Mouse (Mus musculus): ENCODE data around the gene Ambn. TPM values are rescaled to one million over a fixed set of nuclear protein-coding genes. Genes with fewer than 3 reads are reported as not detected.
"Not testable (repeated sequence)": the region's sequence is repeated elsewhere in the genome, so short reads cannot be mapped to it uniquely, and the experiment has no call there.

Ambn gene
- not detected in 2 replicates for polyA plus RNA-seq (2014; fragmentation: Nextera tagmentation; extraction: Ambion mirVana)

- ATAC-seq (ENCODE audit: low FRiP score, low TSS enrichment) (no peak), DNase-seq (no peak)
- H3K27me3 ChIP-seq (ENCODE audit: control insufficient read depth, insufficient read depth, low read length) = no peaks in the 10 kb centered on the region
- H3K36me3 ChIP-seq (ENCODE audit: control insufficient read depth, insufficient read depth, low read length) = no peaks in the 10 kb centered on the region
- no peak within 1 kb of the TSS for H3K4me3 ChIP-seq (replicated peaks; ENCODE audit: low read depth, low read length)
- H3K9me3 ChIP-seq (ENCODE audit: control insufficient read depth, low read length) = no peaks in the 10 kb centered on the region
- no peak within 1 kb of the TSS for H3K9ac ChIP-seq (replicated peaks; ENCODE audit: low read length)
- H3K27ac ChIP-seq (replicated peaks; ENCODE audit: low read depth, low read length) = no peak within 1 kb of the TSS
- no peak within 1 kb of the TSS for H3K4me2 ChIP-seq (ENCODE audit: low read length)
- H3K4me1 ChIP-seq (ENCODE audit: control insufficient read depth, insufficient read depth, low read length) = no peaks in the 10 kb centered on the region
- 96% methylated on average over 3 of the region's 3 CpGs for whole genome bisulfite sequencing
Measured at GRCm38 (mm10) chr5:88455691-88456090, at the start of gene Ambn. TSS of gene Ambn (plus strand) at chr5:88455991.

GRCm38 (mm10) chr5:88420319-88421065, 35.3 kb upstream of the Ambn start:
- no peak overlapping the region for H3K4me2 ChIP-seq (ENCODE audit: low read length)
- H3K36me3 ChIP-seq (ENCODE audit: control insufficient read depth, insufficient read depth, low read length) = no peaks in the 10 kb centered on the region
- no peaks in the 10 kb centered on the region for H3K4me1 ChIP-seq (ENCODE audit: control insufficient read depth, insufficient read depth, low read length)
- no peaks in the 10 kb centered on the region for H3K9me3 ChIP-seq (ENCODE audit: control insufficient read depth, low read length)
- H3K9ac ChIP-seq (replicated peaks; ENCODE audit: low read length) = no peak overlapping the region
- ATAC-seq (ENCODE audit: low FRiP score, low TSS enrichment) (no peak), DNase-seq (no peak)
- WGBS = 91% methylated on average over 8 of the region's 8 CpGs
- H3K27ac ChIP-seq (replicated peaks; ENCODE audit: low read depth, low read length) = no peak overlapping the region
- H3K27me3 ChIP-seq (ENCODE audit: control insufficient read depth, insufficient read depth, low read length) = no peaks in the 10 kb centered on the region
- H3K4me3 ChIP-seq (replicated peaks; ENCODE audit: low read depth, low read length) = no peak overlapping the region

- not testable (repeated sequence) for H3K4me3 ChIP-seq (replicated peaks; ENCODE audit: low read depth, low read length); H3K9me3 ChIP-seq (ENCODE audit: control insufficient read depth, low read length); H3K4me1 ChIP-seq (ENCODE audit: control insufficient read depth, insufficient read depth, low read length); H3K27ac ChIP-seq (replicated peaks; ENCODE audit: low read depth, low read length); DNase-seq; H3K9ac ChIP-seq (replicated peaks; ENCODE audit: low read length); H3K4me2 ChIP-seq (ENCODE audit: low read length); ATAC-seq (ENCODE audit: low FRiP score, low TSS enrichment); H3K27me3 ChIP-seq (ENCODE audit: control insufficient read depth, insufficient read depth, low read length); H3K36me3 ChIP-seq (ENCODE audit: control insufficient read depth, insufficient read depth, low read length)
- WGBS = 71% methylated on average over 2 of the region's 2 CpGs
Measured at GRCm38 (mm10) chr5:88424892-88425291, 30.9 kb upstream of the Ambn start.

GRCm38 (mm10) chr5:88426753-88427152, 29.0 kb upstream of the Ambn start:
- H3K4me2 ChIP-seq (ENCODE audit: low read length) = no peak overlapping the region
- WGBS = 20% methylated on average over 1 of the region's 1 CpGs
- no peak overlapping the region for H3K27ac ChIP-seq (replicated peaks; ENCODE audit: low read depth, low read length)
- H3K4me3 ChIP-seq (replicated peaks; ENCODE audit: low read depth, low read length) = no peak overlapping the region
- ATAC-seq (ENCODE audit: low FRiP score, low TSS enrichment) (no peak), DNase-seq (peak; percentile 57)
- no peak overlapping the region for H3K9ac ChIP-seq (replicated peaks; ENCODE audit: low read length)
- H3K27me3 ChIP-seq (ENCODE audit: control insufficient read depth, insufficient read depth, low read length) = no peaks in the 10 kb centered on the region
- no peaks in the 10 kb centered on the region for H3K9me3 ChIP-seq (ENCODE audit: control insufficient read depth, low read length)
- H3K4me1 ChIP-seq (ENCODE audit: control insufficient read depth, insufficient read depth, low read length) = no peaks in the 10 kb centered on the region
- no peaks in the 10 kb centered on the region for H3K36me3 ChIP-seq (ENCODE audit: control insufficient read depth, insufficient read depth, low read length)

GRCm38 (mm10) chr5:88467471-88467870, 11.7 kb downstream of the Ambn start:
- H3K4me2 ChIP-seq (ENCODE audit: low read length) = no peak overlapping the region
- ATAC-seq (ENCODE audit: low FRiP score, low TSS enrichment) = no peak
- no peak overlapping the region for H3K27ac ChIP-seq (replicated peaks; ENCODE audit: low read depth, low read length)
- no peaks in the 10 kb centered on the region for H3K27me3 ChIP-seq (ENCODE audit: control insufficient read depth, insufficient read depth, low read length)
- no peak for DNase-seq
- H3K4me1 ChIP-seq (ENCODE audit: control insufficient read depth, insufficient read depth, low read length) = no peaks in the 10 kb centered on the region
- H3K9ac ChIP-seq (replicated peaks; ENCODE audit: low read length) = no peak overlapping the region
- H3K36me3 ChIP-seq (ENCODE audit: control insufficient read depth, insufficient read depth, low read length) = no peaks in the 10 kb centered on the region
- no peak overlapping the region for H3K4me3 ChIP-seq (replicated peaks; ENCODE audit: low read depth, low read length)
- no peaks in the 10 kb centered on the region for H3K9me3 ChIP-seq (ENCODE audit: control insufficient read depth, low read length)
- 87% methylated on average over 2 of the region's 2 CpGs for WGBS

GRCm38 (mm10) chr5:88468807-88469704, 13.3 kb downstream of the Ambn start:
- WGBS = 91% methylated on average over 4 of the region's 4 CpGs
- no peak for DNase-seq

GRCm38 (mm10) chr5:88487675-88488074, 31.9 kb downstream of the Ambn start, which contains the start of gene Enam:
TSS of gene Enam (plus strand) at chr5:88487975.
- H3K9ac ChIP-seq (replicated peaks; ENCODE audit: low read length) = no peak within 1 kb of the TSS
- H3K36me3 ChIP-seq (ENCODE audit: control insufficient read depth, insufficient read depth, low read length) = no peaks in the 10 kb centered on the region
- no peak within 1 kb of the TSS for H3K4me3 ChIP-seq (replicated peaks; ENCODE audit: low read depth, low read length)
- H3K27me3 ChIP-seq (ENCODE audit: control insufficient read depth, insufficient read depth, low read length) = no peaks in the 10 kb centered on the region
- H3K4me1 ChIP-seq (ENCODE audit: control insufficient read depth, insufficient read depth, low read length) = no peaks in the 10 kb centered on the region
- H3K4me2 ChIP-seq (ENCODE audit: low read length) = no peak within 1 kb of the TSS
- no peak for ATAC-seq (ENCODE audit: low FRiP score, low TSS enrichment)
- no peak within 1 kb of the TSS for H3K27ac ChIP-seq (replicated peaks; ENCODE audit: low read depth, low read length)
- DNase-seq = no peak
- H3K9me3 ChIP-seq (ENCODE audit: control insufficient read depth, low read length) = no peaks in the 10 kb centered on the region

More at GRCm38 (mm10) chr5:88468807-88469704, 13.3 kb downstream of the Ambn start:
- no peaks in the 10 kb centered on the region for H3K9me3 ChIP-seq (ENCODE audit: control insufficient read depth, low read length)
- H3K27ac ChIP-seq (replicated peaks; ENCODE audit: low read depth, low read length) = no peak overlapping the region
- H3K27me3 ChIP-seq (ENCODE audit: control insufficient read depth, insufficient read depth, low read length) = no peaks in the 10 kb centered on the region
- H3K4me2 ChIP-seq (ENCODE audit: low read length) = no peak overlapping the region
- no peaks in the 10 kb centered on the region for H3K4me1 ChIP-seq (ENCODE audit: control insufficient read depth, insufficient read depth, low read length)
- no peak overlapping the region for H3K4me3 ChIP-seq (replicated peaks; ENCODE audit: low read depth, low read length)
- H3K36me3 ChIP-seq (ENCODE audit: control insufficient read depth, insufficient read depth, low read length) = no peaks in the 10 kb centered on the region
- H3K9ac ChIP-seq (replicated peaks; ENCODE audit: low read length) = no peak overlapping the region
- ATAC-seq (ENCODE audit: low FRiP score, low TSS enrichment) = no peak

GRCm38 (mm10) chr5:88489004-88489403, 33.2 kb downstream of the Ambn start:
- WGBS = 79% methylated on average over 2 of the region's 2 CpGs
- no peak overlapping the region for H3K27ac ChIP-seq (replicated peaks; ENCODE audit: low read depth, low read length)

More at GRCm38 (mm10) chr5:88489004-88489403, 33.2 kb downstream of the Ambn start:
- H3K4me2 ChIP-seq (ENCODE audit: low read length) = no peak overlapping the region
- DNase-seq (no peak), ATAC-seq (ENCODE audit: low FRiP score, low TSS enrichment) (no peak)
- H3K4me3 ChIP-seq (replicated peaks; ENCODE audit: low read depth, low read length) = no peak overlapping the region
- no peak overlapping the region for H3K9ac ChIP-seq (replicated peaks; ENCODE audit: low read length)
- H3K36me3 ChIP-seq (ENCODE audit: control insufficient read depth, insufficient read depth, low read length) = no peaks in the 10 kb centered on the region
- no peaks in the 10 kb centered on the region for H3K4me1 ChIP-seq (ENCODE audit: control insufficient read depth, insufficient read depth, low read length)
- H3K27me3 ChIP-seq (ENCODE audit: control insufficient read depth, insufficient read depth, low read length) = no peaks in the 10 kb centered on the region
- no peaks in the 10 kb centered on the region for H3K9me3 ChIP-seq (ENCODE audit: control insufficient read depth, low read length)

All from midbrain, embryonic 14.5 days (tissue).